ENCODE assay signal across 39 mouse cellular contexts in genomic region chr1:38971712-38972111, GRCm38 (mm10). TPM values are rescaled to one million over a fixed set of nuclear protein-coding genes. Genes with fewer than 3 reads are reported as not detected.
"Had no signal": no experiment of that assay in that cellular context is flagged by ENCODE, and none has a peak within 500 bp of the region (broad histone marks: within the 10 kb centered on the region; RNA-seq: fewer than 3 reads in every experiment).

No protein-coding gene starts in this region.

- H3K36me3 ChIP-seq: heart, embryonic 10.5 days; heart, embryonic 12.5 days; hindbrain, embryonic 10.5 days; hindbrain, embryonic 12.5 days; intestine, embryonic 15.5 days; limb, embryonic 13.5 days; limb, embryonic 15.5 days had no signal

- H3K27me3 ChIP-seq: heart, embryonic 12.5 days; hindbrain, embryonic 12.5 days; intestine, embryonic 15.5 days; limb, embryonic 13.5 days; limb, embryonic 15.5 days had no signal

- ATAC-seq: hindbrain, embryonic 16.5 days; inflammation-experienced regulatory T-cells, adult 6 months; intestine, embryonic 15.5 days; intestine, postnatal 0 days had no signal

- H3K4me2 ChIP-seq: heart, embryonic 12.5 days; hindbrain, embryonic 12.5 days; hindbrain, embryonic 14.5 days; intestine, embryonic 15.5 days; limb, embryonic 13.5 days; limb, embryonic 15.5 days; liver, embryonic 11.5 days had no signal

- H3K4me3 ChIP-seq: gastrocnemius, adult 2 months; heart, adult 2 months; heart, embryonic 10.5 days; heart, embryonic 12.5 days; hindbrain, embryonic 10.5 days; hindbrain, embryonic 12.5 days; intestine, embryonic 15.5 days; layer of hippocampus, adult 2 months; left cerebral cortex, adult 2 months; limb, embryonic 13.5 days; limb, embryonic 15.5 days had no signal

- DNase-seq: gastrocnemius, adult 2 months; gastrocnemius, postnatal 10 days; gastrocnemius, postnatal 25 days; heart, adult 2 months; heart, postnatal 10 days; heart, postnatal 4 days; kidney, adult 18-20 months; kidney, adult 8-10 months; kidney, postnatal 10 days; kidney, postnatal 25 days; kidney, postnatal 4 days; left cerebral cortex, postnatal 4 days had no signal

- H3K4me1 ChIP-seq: heart, embryonic 10.5 days; heart, embryonic 12.5 days; hindbrain, embryonic 10.5 days; hindbrain, embryonic 12.5 days; intestine, embryonic 15.5 days; limb, embryonic 13.5 days; limb, embryonic 15.5 days had no signal

- H3K9ac ChIP-seq: heart, embryonic 12.5 days; hindbrain, embryonic 12.5 days; hindbrain, embryonic 14.5 days; intestine, embryonic 15.5 days; limb, embryonic 13.5 days; limb, embryonic 15.5 days; liver, embryonic 14.5 days had no signal

- H3K27ac ChIP-seq: gastrocnemius, adult 2 months; heart, adult 2 months; heart, embryonic 10.5 days; hindbrain, embryonic 10.5 days; hindbrain, embryonic 12.5 days; hindbrain, embryonic 14.5 days; intestine, embryonic 15.5 days; layer of hippocampus, adult 2 months; left cerebral cortex, adult 2 months; limb, embryonic 13.5 days; limb, embryonic 15.5 days; liver, embryonic 14.5 days had no signal

- H3K9me3 ChIP-seq: heart, embryonic 10.5 days; heart, embryonic 12.5 days; hindbrain, embryonic 10.5 days; hindbrain, embryonic 12.5 days; intestine, embryonic 15.5 days; limb, embryonic 13.5 days; limb, embryonic 15.5 days had no signal

RNA-seq across cellular contexts. Expression of gene Nms, which starts 32.8 kb away (rescaled TPM):
- total RNA-seq: gastrocnemius, adult 2 months; gastrocnemius, postnatal 10 days; gastrocnemius, postnatal 25 days; gastrocnemius, postnatal 4 days; granulocyte monocyte progenitor cell, adult 5-6 weeks; heart, adult 2 months; heart, postnatal 10 days; heart, postnatal 25 days; heart, postnatal 4 days; layer of hippocampus, adult 2 months; layer of hippocampus, postnatal 10 days; layer of hippocampus, postnatal 25 days; left cerebral cortex, adult 2 months; left cerebral cortex, postnatal 14 days; left cerebral cortex, postnatal 4 days had no signal
- polyA plus RNA-seq: heart, adult 2 months; heart, embryonic 10.5 days; heart, embryonic 12.5 days; heart, embryonic 14.5 days; heart, embryonic 16.5 days; inflammation-experienced regulatory T-cells, adult 6 months; intestine, embryonic 15.5 days; intestine, postnatal 0 days; kidney, embryonic 14.5 days; kidney, embryonic 16.5 days; limb, embryonic 11.5 days; limb, embryonic 13.5 days; limb, embryonic 15.5 days; liver, embryonic 11.5 days; liver, embryonic 14.5 days; liver, embryonic 16.5 days had no signal
